ENCODE assay signal across 13 mouse cellular contexts in genomic region chr4:128330519-128330918, GRCm38 (mm10).
A peak's percentile ranks its signal among the peaks of the same experiment; 100 is the strongest.
DNase-seq lines count a peak whose midpoint lies in the region; ATAC-seq and TF ChIP-seq lines count a peak whose summit lies in the region.
"Had no signal": no experiment of that assay in that cellular context is flagged by ENCODE, and none has a peak within 500 bp of the region (broad histone marks: within the 10 kb centered on the region; RNA-seq: fewer than 3 reads in every experiment).

No protein-coding gene starts in this region.

- WGBS in midbrain, embryonic 15.5 days = 52% methylated on average over 9 of the region's 9 CpGs
- WGBS in midbrain, embryonic 11.5 days = 79% methylated on average over 9 of the region's 9 CpGs
- 42% methylated on average over 9 of the region's 9 CpGs for WGBS in lung, adult 2 months
- WGBS in stomach, postnatal 0 days = 58% methylated on average over 9 of the region's 9 CpGs
- WGBS in intestine, embryonic 15.5 days = 62% methylated on average over 9 of the region's 9 CpGs

- H3K27me3 ChIP-seq in midbrain, embryonic 15.5 days (replicated peaks) = no peaks in the 10 kb centered on the region
- H3K27me3 ChIP-seq in midbrain, embryonic 11.5 days (ENCODE audit: control insufficient read depth, insufficient read depth, low read length) = no peaks in the 10 kb centered on the region
- no peaks in the 10 kb centered on the region for H3K27me3 ChIP-seq in stomach, postnatal 0 days (ENCODE audit: control insufficient read depth, insufficient read depth, low read length)
- no peaks in the 10 kb centered on the region for H3K27me3 ChIP-seq in intestine, embryonic 15.5 days (replicated peaks)
- H3K27me3 ChIP-seq: lung, embryonic 15.5 days; neural tube, embryonic 12.5 days had no signal

- H3K27ac ChIP-seq in midbrain, embryonic 15.5 days = 0 out of 2 replicates have a peak overlapping the region, but pooled peaks have one; percentile 5
- H3K27ac ChIP-seq in midbrain, embryonic 11.5 days (ENCODE audit: low read depth, low read length) = no peak overlapping the region
- H3K27ac ChIP-seq in stomach, postnatal 0 days (replicated peaks) = no peak overlapping the region
- no peak overlapping the region for H3K27ac ChIP-seq in intestine, embryonic 15.5 days
- H3K27ac ChIP-seq: heart, embryonic 10.5 days; lung, embryonic 15.5 days; neural tube, embryonic 12.5 days had no signal

- TF ChIP-seq EP300 in stomach, postnatal 0 days (optimal IDR thresholded peaks at IDR 0.05) = no peak

- H3K4me3 ChIP-seq in midbrain, embryonic 15.5 days = no peak overlapping the region
- no peak overlapping the region for H3K4me3 ChIP-seq in midbrain, embryonic 11.5 days (ENCODE audit: low read depth, low read length)
- no peak overlapping the region for H3K4me3 ChIP-seq in lung, adult 2 months (replicated peaks; ENCODE audit: extremely low read depth, low read depth, low read length)
- H3K4me3 ChIP-seq in stomach, postnatal 0 days (ENCODE audit: low read depth, low read length) = no peak overlapping the region
- H3K4me3 ChIP-seq in intestine, embryonic 15.5 days (replicated peaks) = no peak overlapping the region
- H3K4me3 ChIP-seq: erythroblast, embryonic 14.5 days; heart, embryonic 10.5 days; lung, embryonic 15.5 days; neural tube, embryonic 12.5 days had no signal

- H3K4me1 ChIP-seq in midbrain, embryonic 15.5 days = 0 out of 2 replicates have a peak, but pooled peaks cover 6% of the 10 kb centered on the region
- no peaks in the 10 kb centered on the region for H3K4me1 ChIP-seq in midbrain, embryonic 11.5 days (ENCODE audit: control insufficient read depth, insufficient read depth, low read length)
- H3K4me1 ChIP-seq in lung, adult 2 months (ENCODE audit: control insufficient read depth, insufficient read depth, low read length) = no peaks in the 10 kb centered on the region
- no peaks in the 10 kb centered on the region for H3K4me1 ChIP-seq in stomach, postnatal 0 days (replicated peaks; ENCODE audit: control insufficient read depth, insufficient read depth)
- H3K4me1 ChIP-seq in intestine, embryonic 15.5 days (replicated peaks) = no peaks in the 10 kb centered on the region
- H3K4me1 ChIP-seq: heart, embryonic 10.5 days; neural tube, embryonic 12.5 days had no signal

- no peak for DNase-seq in midbrain, embryonic 11.5 days (ENCODE audit: low spot score, missing footprints)
- peak; percentile 17 for DNase-seq in lung, adult 2 months
- peak; percentile 35 for DNase-seq in stomach, postnatal 0 days (ENCODE audit: low spot score)
- DNase-seq in gastrocnemius, postnatal 25 days = no peak
- no peak for DNase-seq in gastrocnemius, adult 8-10 months (ENCODE audit: low spot score in 2 of 2)

- no peak for TF ChIP-seq CTCF in lung, adult 2 months (IDR thresholded peaks at IDR 0.05; ENCODE audit: insufficient read depth, low read length)
- no peak for TF ChIP-seq CTCF in stomach, postnatal 0 days (IDR thresholded peaks at IDR 0.05; ENCODE audit: low read depth)

- ATAC-seq in midbrain, embryonic 15.5 days (replicated peaks) = no peak
- no peak for ATAC-seq in midbrain, embryonic 11.5 days (ENCODE audit: low FRiP score)
- peak; percentile 53; the same call in 1 of the 2 replicates for ATAC-seq in frontal cortex, adult (ENCODE audit: low TSS enrichment)
- no peak for ATAC-seq in stomach, postnatal 0 days (ENCODE audit: low FRiP score, low TSS enrichment)
- ATAC-seq in intestine, embryonic 15.5 days = no peak
- ATAC-seq: intestine, postnatal 0 days had no signal

- H3K36me3 ChIP-seq in midbrain, embryonic 15.5 days (replicated peaks) = no peaks in the 10 kb centered on the region
- H3K36me3 ChIP-seq in midbrain, embryonic 11.5 days (ENCODE audit: control insufficient read depth, insufficient read depth, low read length) = no peaks in the 10 kb centered on the region
- H3K36me3 ChIP-seq in stomach, postnatal 0 days (ENCODE audit: control insufficient read depth, insufficient read depth, low read length) = no peaks in the 10 kb centered on the region
- no peaks in the 10 kb centered on the region for H3K36me3 ChIP-seq in intestine, embryonic 15.5 days
- H3K36me3 ChIP-seq: heart, embryonic 10.5 days; lung, embryonic 15.5 days; neural tube, embryonic 12.5 days had no signal

- H3K9me3 ChIP-seq in midbrain, embryonic 15.5 days = no peaks in the 10 kb centered on the region
- no peaks in the 10 kb centered on the region for H3K9me3 ChIP-seq in midbrain, embryonic 11.5 days (ENCODE audit: control insufficient read depth, low read length)
- no peaks in the 10 kb centered on the region for H3K9me3 ChIP-seq in stomach, postnatal 0 days (ENCODE audit: control insufficient read depth, low read length)
- no peaks in the 10 kb centered on the region for H3K9me3 ChIP-seq in intestine, embryonic 15.5 days
- H3K9me3 ChIP-seq: heart, embryonic 10.5 days; lung, embryonic 15.5 days; neural tube, embryonic 12.5 days had no signal

- H3K9ac ChIP-seq in midbrain, embryonic 15.5 days = no peak overlapping the region
- H3K9ac ChIP-seq in midbrain, embryonic 11.5 days (ENCODE audit: low read length) = no peak overlapping the region
- H3K9ac ChIP-seq in stomach, postnatal 0 days (ENCODE audit: low read length) = no peak overlapping the region
- H3K9ac ChIP-seq in intestine, embryonic 15.5 days = no peak overlapping the region
- H3K9ac ChIP-seq: lung, embryonic 15.5 days; neural tube, embryonic 12.5 days had no signal

- no peak for TF ChIP-seq POLR2A in lung, adult 2 months (IDR thresholded peaks at IDR 0.05; ENCODE audit: borderline replicate concordance, extremely low read depth, low read depth, low read length)

- no peak overlapping the region for H3K4me2 ChIP-seq in midbrain, embryonic 15.5 days
- no peak overlapping the region for H3K4me2 ChIP-seq in midbrain, embryonic 11.5 days
- H3K4me2 ChIP-seq in stomach, postnatal 0 days (replicated peaks; ENCODE audit: low read depth) = no peak overlapping the region
- no peak overlapping the region for H3K4me2 ChIP-seq in intestine, embryonic 15.5 days (replicated peaks)
- H3K4me2 ChIP-seq: lung, embryonic 15.5 days; neural tube, embryonic 12.5 days had no signal

Comparison
In these comparisons a context has a peak if more than half of its experiments do, and no peak if none do; other contexts are left out.
1. DNase-seq: peak in lung, adult 2 months (single experiment) and stomach, postnatal 0 days (single experiment); none in midbrain, embryonic 11.5 days (single experiment), gastrocnemius, postnatal 25 days (single experiment) and gastrocnemius, adult 8-10 months (0 of 2).